Mouse (Mus musculus) small intestine, adult 2 months (tissue): ENCODE measurements around the gene Dlg2.

Source experiments
- CTCF ChIP-seq: fragments of 200-500 bp; IDR thresholded peaks from 2 replicates; pipeline ENCODE4 v1.5.1; 2012; ENCODE audit warnings: low read depth, mild to moderate bottlenecking, control low read depth, inconsistent platforms, low read length, moderate library complexity, mixed read lengths; ENCODE audit not compliant: insufficient replicate concordance, insufficient read length; ENCODE audit errors: extremely low read depth
- POLR2A ChIP-seq: fragments of 200-500 bp; IDR thresholded peaks from 2 replicates; pipeline ENCODE4 v1.6.1; 2012; ENCODE audit warnings: low read depth, mild to moderate bottlenecking, control low read depth, inconsistent platforms, low read length, moderate library complexity

GRCm38 (mm10) chr7:91740748-91741147 lies 1264.3 kb downstream of the Dlg2 start:
- TF ChIP-seq CTCF, result no peak
- no peak for TF ChIP-seq POLR2A
